Mouse (Mus musculus): ENCODE results near the gene Olfr157. TPM values are rescaled to one million over a fixed set of nuclear protein-coding genes. Genes with fewer than 3 reads are reported as not detected.
"Not testable (repeated sequence)": the region's sequence is repeated elsewhere in the genome, so short reads cannot be mapped to it uniquely, and the experiment has no call there.

Olfr157 gene
- polyA plus RNA-seq, 1 experiment from 2014 or later = not detected

DNA sequence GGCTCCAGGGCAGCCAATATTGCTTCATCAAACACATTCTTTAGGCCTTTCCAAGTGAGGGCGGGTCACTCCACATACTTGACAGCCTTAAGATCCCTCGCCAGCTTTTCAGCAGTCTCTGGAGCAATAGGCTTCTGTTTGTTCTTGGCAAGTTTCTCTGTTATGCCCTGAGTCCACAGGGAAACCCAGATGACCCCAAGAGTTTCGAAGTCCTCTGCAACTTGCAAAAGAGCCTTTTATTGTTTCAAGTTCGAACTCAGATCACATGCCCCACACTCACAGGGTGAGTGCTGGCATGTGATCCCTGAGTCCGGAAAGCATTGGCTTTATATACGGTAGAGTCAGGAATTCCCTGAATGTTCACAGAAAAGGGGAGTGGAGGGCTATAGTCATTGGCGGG, 41.1 kb downstream of the Olfr157 start:
- Histone ChIP-seq H3K4me2 (no peak overlapping the region), H3K4me1 (replicated peaks) (no peaks in the 10 kb centered on the region), H3K9ac (replicated peaks) (no peak overlapping the region), H3K9me3 (peaks cover 8% of the 10 kb centered on the region; the same call in 1 of the 2 replicates), H3K4me3 (replicated peaks) (no peak overlapping the region), H3K27ac (no peak overlapping the region), H3K27me3 (no peaks in the 10 kb centered on the region), H3K36me3 (no peaks in the 10 kb centered on the region)
- WGBS = 69% methylated on average over 7 of the region's 7 CpGs
- ATAC-seq (ENCODE audit: insufficient number of reproducible peaks, insufficient read depth, low FRiP score, low TSS enrichment, low read depth) = no peak

- ATAC-seq (ENCODE audit: insufficient number of reproducible peaks, insufficient read depth, low FRiP score, low TSS enrichment, low read depth); H3K27ac ChIP-seq; H3K36me3 ChIP-seq; H3K27me3 ChIP-seq; H3K4me2 ChIP-seq; H3K4me1 ChIP-seq (replicated peaks); H3K9ac ChIP-seq (replicated peaks); H3K4me3 ChIP-seq (replicated peaks); H3K9me3 ChIP-seq: not testable (repeated sequence)
- 80% methylated on average over 5 of the region's 5 CpGs for WGBS
Observed at GRCm38 (mm10) chr4:43795844-43796243, 44.2 kb downstream of the Olfr157 start.

- H3K36me3 ChIP-seq = no peaks in the 10 kb centered on the region
- WGBS = 66% methylated on average over 6 of the region's 6 CpGs
- H3K27me3 ChIP-seq = no peaks in the 10 kb centered on the region
- no peak overlapping the region for H3K4me3 ChIP-seq (replicated peaks)
- no peak overlapping the region for H3K27ac ChIP-seq
- no peak overlapping the region for H3K4me2 ChIP-seq
- no peak overlapping the region for H3K9ac ChIP-seq (replicated peaks)
- ATAC-seq (ENCODE audit: insufficient number of reproducible peaks, insufficient read depth, low FRiP score, low TSS enrichment, low read depth) = no peak
- H3K4me1 ChIP-seq (replicated peaks) = no peaks in the 10 kb centered on the region
- no peaks in the 10 kb centered on the region for H3K9me3 ChIP-seq
Observed at GRCm38 (mm10) chr4:43795296-43795695, 44.7 kb downstream of the Olfr157 start.

Other genes with a start within 250 kb of the Olfr157 start
- 14.4 and 17.9 TPM in 2 replicates for gene Npr2, start 208.3 kb downstream of the Olfr157 start, polyA plus RNA-seq (2016; fragmentation: Nextera tagmentation; extraction: Ambion mirVana)
- 0.95 and 0.99 TPM in 2 replicates for gene Spag8, start 186.6 kb downstream of the Olfr157 start, polyA plus RNA-seq (2016; fragmentation: Nextera tagmentation; extraction: Ambion mirVana)
- gene Hint2, start 183.7 kb downstream of the Olfr157 start, polyA plus RNA-seq (2016; fragmentation: Nextera tagmentation; extraction: Ambion mirVana) = 78.7 and 87.6 TPM in 2 replicates
- 5.6 and 6.6 TPM in 2 replicates for gene Tmem8b, start 171.2 kb downstream of the Olfr157 start, polyA plus RNA-seq (2016; fragmentation: Nextera tagmentation; extraction: Ambion mirVana)
- 2.8 and 3.6 TPM in 2 replicates for gene Fam221b, start 171.1 kb downstream of the Olfr157 start, polyA plus RNA-seq (2016; fragmentation: Nextera tagmentation; extraction: Ambion mirVana)
- 0.08 TPM in 1 of 2 replicates, not detected in the other for gene Olfr70, start 139.4 kb downstream of the Olfr157 start, polyA plus RNA-seq (2016; fragmentation: Nextera tagmentation; extraction: Ambion mirVana)
- gene Olfr71, start 129.9 kb downstream of the Olfr157 start, polyA plus RNA-seq (2016; fragmentation: Nextera tagmentation; extraction: Ambion mirVana) = not detected in 2 replicates
- 0.38 and 0.72 TPM in 2 replicates for gene Hrct1, start 113.0 kb downstream of the Olfr157 start, polyA plus RNA-seq (2016; fragmentation: Nextera tagmentation; extraction: Ambion mirVana)
- 0.20 and 0.28 TPM in 2 replicates for gene Spaar, start 110.2 kb downstream of the Olfr157 start, polyA plus RNA-seq (2016; fragmentation: Nextera tagmentation; extraction: Ambion mirVana)
- not detected in 2 replicates for gene Olfr159, start 69.2 kb downstream of the Olfr157 start, polyA plus RNA-seq (2016; fragmentation: Nextera tagmentation; extraction: Ambion mirVana)
- 0.19 TPM in 1 of 2 replicates, not detected in the other for gene Olfr156, start 16.3 kb downstream of the Olfr157 start, polyA plus RNA-seq (2016; fragmentation: Nextera tagmentation; extraction: Ambion mirVana)
- not detected in 2 replicates for gene Olfr155, start 11.4 kb upstream of the Olfr157 start, polyA plus RNA-seq (2016; fragmentation: Nextera tagmentation; extraction: Ambion mirVana)
- 26.9 and 33.1 TPM in 2 replicates for gene Reck, start 35.3 kb upstream of the Olfr157 start, polyA plus RNA-seq (2016; fragmentation: Nextera tagmentation; extraction: Ambion mirVana)
- 86.2 and 89.9 TPM in 2 replicates for gene Glipr2, start 117.2 kb upstream of the Olfr157 start, polyA plus RNA-seq (2016; fragmentation: Nextera tagmentation; extraction: Ambion mirVana)
- gene Ccin, start 143.3 kb upstream of the Olfr157 start, polyA plus RNA-seq (2016; fragmentation: Nextera tagmentation; extraction: Ambion mirVana) = not detected in 2 replicates
- 241 and 247 TPM in 2 replicates for gene Clta, start 164.3 kb upstream of the Olfr157 start, polyA plus RNA-seq (2016; fragmentation: Nextera tagmentation; extraction: Ambion mirVana)
- 20.5 and 20.7 TPM in 2 replicates for gene Gne, start 244.0 kb upstream of the Olfr157 start, polyA plus RNA-seq (2016; fragmentation: Nextera tagmentation; extraction: Ambion mirVana)

Measured in limb, embryonic 12.5 days (tissue).